Mouse (Mus musculus) megakaryocyte, embryonic 14.5 days (primary cell): Measurements from ENCODE around the gene Syne3.

Source experiments
- FLI1 ChIP-seq: IDR thresholded peaks from 2 replicates; pipeline ENCODE4 v1.6.1; 2012; ENCODE audit warnings: low read length, inconsistent platforms, mixed read lengths
- GATA1 ChIP-seq: IDR thresholded peaks from 3 replicates; pipeline ENCODE4 v1.6.1; 2012; ENCODE audit warnings: mixed read lengths, low read length, inconsistent platforms, borderline replicate concordance

DNA sequence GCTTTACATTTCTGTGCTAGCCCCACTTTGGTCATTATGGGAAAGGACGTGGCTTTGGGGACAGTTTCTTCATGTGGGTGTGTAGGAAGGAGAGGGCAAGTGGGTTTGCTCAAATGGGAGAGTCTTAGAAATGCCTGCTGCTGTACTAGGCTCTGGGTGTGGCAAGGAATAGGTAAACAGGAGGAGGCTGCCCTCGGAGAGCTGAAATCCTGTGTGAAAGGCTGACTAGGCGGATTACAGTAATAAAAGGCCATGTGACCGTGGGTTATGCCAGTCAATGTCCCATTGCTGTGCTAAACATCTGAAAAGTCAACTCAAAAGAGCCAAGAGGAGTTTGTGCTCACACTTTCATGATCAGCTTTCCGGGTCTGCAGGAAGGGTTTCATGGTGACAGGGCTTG is 127.1 kb downstream of the Syne3 start:
- no peak for TF ChIP-seq GATA1
- no peak for TF ChIP-seq FLI1
